Mouse (Mus musculus): ENCODE data around the gene Chtop. TPM values are rescaled to one million over a fixed set of nuclear protein-coding genes. Genes with fewer than 3 reads are reported as not detected.
A peak's percentile ranks its signal among the peaks of the same experiment; 100 is the strongest.

The Chtop gene
- polyA plus RNA-seq, 1 experiment from 2014 or later, result 202 TPM

GRCm38 (mm10) chr3:90531713-90532112 is 22.4 kb upstream of the Chtop start:
- WGBS, result 80% methylated on average over 5 of the region's 5 CpGs
- no peak for ATAC-seq
- H3K27ac ChIP-seq (ENCODE audit: low read length), result no peak overlapping the region
- H3K4me3 ChIP-seq (replicated peaks; ENCODE audit: low read length), result no peak overlapping the region
- H3K27me3 ChIP-seq (replicated peaks; ENCODE audit: control insufficient read depth, insufficient read depth, low read length), result no peaks in the 10 kb centered on the region
- no peak overlapping the region for H3K9ac ChIP-seq (replicated peaks; ENCODE audit: low read depth, low read length)
- H3K36me3 ChIP-seq (ENCODE audit: control insufficient read depth, insufficient read depth), result no peaks in the 10 kb centered on the region
- H3K9me3 ChIP-seq (ENCODE audit: control insufficient read depth, low read length), result no peaks in the 10 kb centered on the region
- H3K4me2 ChIP-seq (ENCODE audit: low read length), result no peak overlapping the region
- no peaks in the 10 kb centered on the region for H3K4me1 ChIP-seq (replicated peaks; ENCODE audit: control insufficient read depth, insufficient read depth, low read length)

DNA sequence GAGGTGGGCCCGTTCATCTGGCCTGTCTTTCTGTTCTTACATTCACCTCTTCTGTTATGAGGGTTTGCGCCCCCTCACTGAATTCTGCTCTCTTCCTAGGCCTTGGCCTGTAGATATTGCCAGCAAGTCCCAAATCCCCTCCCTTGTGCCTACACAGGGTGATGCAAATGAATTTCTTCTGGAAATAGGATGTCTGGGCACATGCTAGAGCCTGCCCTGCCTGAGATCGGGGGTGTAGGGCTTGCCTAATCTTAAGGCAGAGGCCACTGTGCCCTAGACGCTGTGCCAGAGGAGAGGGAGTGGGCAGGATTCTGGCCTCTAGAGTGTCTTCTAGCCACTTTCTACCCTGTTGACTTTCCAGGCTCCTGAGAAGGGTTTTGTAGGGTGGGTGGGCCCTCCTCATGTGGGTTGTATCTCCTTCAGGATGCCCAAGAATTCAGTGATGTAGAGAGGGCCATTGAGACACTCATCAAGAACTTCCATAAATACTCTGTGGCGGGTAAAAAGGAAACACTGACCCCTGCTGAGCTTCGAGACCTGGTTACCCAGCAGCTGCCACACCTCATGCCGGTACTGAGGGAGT is 18.1 kb upstream of the Chtop start:
- no peaks in the 10 kb centered on the region for H3K27me3 ChIP-seq (replicated peaks; ENCODE audit: control insufficient read depth, insufficient read depth, low read length)
- H3K9me3 ChIP-seq (ENCODE audit: control insufficient read depth, low read length), result no peaks in the 10 kb centered on the region
- H3K9ac ChIP-seq (replicated peaks; ENCODE audit: low read depth, low read length), result no peak overlapping the region
- H3K36me3 ChIP-seq (ENCODE audit: control insufficient read depth, insufficient read depth), result no peaks in the 10 kb centered on the region
- H3K27ac ChIP-seq (ENCODE audit: low read length), result no peak overlapping the region
- H3K4me2 ChIP-seq (ENCODE audit: low read length), result no peak overlapping the region
- H3K4me3 ChIP-seq (replicated peaks; ENCODE audit: low read length), result no peak overlapping the region
- ATAC-seq, result no peak
- 91% methylated on average over 7 of the region's 7 CpGs for WGBS
- no peaks in the 10 kb centered on the region for H3K4me1 ChIP-seq (replicated peaks; ENCODE audit: control insufficient read depth, insufficient read depth, low read length)

- Histone ChIP-seq H3K9ac (replicated peaks; ENCODE audit: low read depth, low read length) (no peak within 1 kb of the TSS), H3K27me3 (replicated peaks; ENCODE audit: control insufficient read depth, insufficient read depth, low read length) (no peaks in the 10 kb centered on the region), H3K9me3 (ENCODE audit: control insufficient read depth, low read length) (no peaks in the 10 kb centered on the region), H3K27ac (ENCODE audit: low read length) (no peak within 1 kb of the TSS), H3K4me1 (replicated peaks; ENCODE audit: control insufficient read depth, insufficient read depth, low read length) (no peaks in the 10 kb centered on the region), H3K36me3 (ENCODE audit: control insufficient read depth, insufficient read depth) (no peaks in the 10 kb centered on the region), H3K4me3 (replicated peaks; ENCODE audit: low read length) (no peak within 1 kb of the TSS), H3K4me2 (ENCODE audit: low read length) (no peak within 1 kb of the TSS)
- no peak for ATAC-seq
- 75% methylated on average over 5 of the region's 5 CpGs for WGBS
Observed at GRCm38 (mm10) chr3:90526580-90526979, 17.3 kb upstream of the Chtop start, which contains the start of gene S100a14. Gene S100a14 (plus strand): TSS chr3:90526856.

- Histone ChIP-seq H3K9ac (replicated peaks; ENCODE audit: low read depth, low read length) (no peak overlapping the region), H3K9me3 (ENCODE audit: control insufficient read depth, low read length) (no peaks in the 10 kb centered on the region), H3K4me3 (replicated peaks; ENCODE audit: low read length) (no peak overlapping the region), H3K27me3 (replicated peaks; ENCODE audit: control insufficient read depth, insufficient read depth, low read length) (no peaks in the 10 kb centered on the region), H3K36me3 (ENCODE audit: control insufficient read depth, insufficient read depth) (no peaks in the 10 kb centered on the region), H3K27ac (ENCODE audit: low read length) (no peak overlapping the region), H3K4me1 (replicated peaks; ENCODE audit: control insufficient read depth, insufficient read depth, low read length) (no peaks in the 10 kb centered on the region), H3K4me2 (ENCODE audit: low read length) (no peak overlapping the region)
- 81% methylated on average over 2 of the region's 2 CpGs for WGBS
- no peak for ATAC-seq
Observed at GRCm38 (mm10) chr3:90526076-90526475, 16.8 kb upstream of the Chtop start.

DNA sequence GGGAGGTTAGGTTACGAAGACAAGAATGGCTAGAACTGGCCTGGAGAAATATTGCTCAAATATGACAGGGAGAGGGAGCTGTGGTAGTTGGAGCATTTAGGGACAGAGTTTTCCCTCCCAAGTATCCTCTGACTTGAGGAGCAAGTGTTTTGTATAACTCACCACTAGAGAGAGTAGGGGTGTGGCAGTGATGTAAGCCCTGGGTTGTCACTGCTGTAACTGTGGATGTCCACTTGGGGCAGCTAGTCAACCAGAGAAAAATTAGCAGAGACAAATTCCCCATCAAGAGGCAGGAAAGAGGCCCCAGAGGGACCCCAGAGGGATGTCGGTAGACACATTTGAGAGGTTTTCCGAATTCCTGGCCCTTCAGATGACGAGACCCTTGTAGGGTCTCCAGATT is 16.1 kb upstream of the Chtop start:
- ATAC-seq, result no peak
- 73% methylated on average over 4 of the region's 4 CpGs for WGBS

GRCm38 (mm10) chr3:90517711-90518110 is 8.4 kb upstream of the Chtop start:
- H3K4me3 ChIP-seq (replicated peaks; ENCODE audit: low read length), result no peak overlapping the region
- peaks cover 10% of the 10 kb centered on the region for H3K27me3 ChIP-seq (replicated peaks; ENCODE audit: control insufficient read depth, insufficient read depth, low read length)
- H3K9me3 ChIP-seq (ENCODE audit: control insufficient read depth, low read length), result no peaks in the 10 kb centered on the region
- ATAC-seq, result no peak
- no peaks in the 10 kb centered on the region for H3K36me3 ChIP-seq (ENCODE audit: control insufficient read depth, insufficient read depth)
- WGBS, result 87% methylated on average over 4 of the region's 4 CpGs
- H3K4me1 ChIP-seq (replicated peaks; ENCODE audit: control insufficient read depth, insufficient read depth, low read length), result peaks cover 8% of the 10 kb centered on the region; the same call in 1 of the 2 replicates
- H3K4me2 ChIP-seq (ENCODE audit: low read length), result no peak overlapping the region
- H3K27ac ChIP-seq (ENCODE audit: low read length), result no peak overlapping the region
- H3K9ac ChIP-seq (replicated peaks; ENCODE audit: low read depth, low read length), result no peak overlapping the region

More for the DNA sequence above, 16.1 kb upstream of the Chtop start:
- no peaks in the 10 kb centered on the region for H3K9me3 ChIP-seq (ENCODE audit: control insufficient read depth, low read length)
- H3K9ac ChIP-seq (replicated peaks; ENCODE audit: low read depth, low read length), result no peak overlapping the region
- no peaks in the 10 kb centered on the region for H3K36me3 ChIP-seq (ENCODE audit: control insufficient read depth, insufficient read depth)
- H3K4me2 ChIP-seq (ENCODE audit: low read length), result no peak overlapping the region
- no peak overlapping the region for H3K27ac ChIP-seq (ENCODE audit: low read length)
- H3K27me3 ChIP-seq (replicated peaks; ENCODE audit: control insufficient read depth, insufficient read depth, low read length), result no peaks in the 10 kb centered on the region
- H3K4me3 ChIP-seq (replicated peaks; ENCODE audit: low read length), result no peak overlapping the region
- H3K4me1 ChIP-seq (replicated peaks; ENCODE audit: control insufficient read depth, insufficient read depth, low read length), result no peaks in the 10 kb centered on the region

DNA sequence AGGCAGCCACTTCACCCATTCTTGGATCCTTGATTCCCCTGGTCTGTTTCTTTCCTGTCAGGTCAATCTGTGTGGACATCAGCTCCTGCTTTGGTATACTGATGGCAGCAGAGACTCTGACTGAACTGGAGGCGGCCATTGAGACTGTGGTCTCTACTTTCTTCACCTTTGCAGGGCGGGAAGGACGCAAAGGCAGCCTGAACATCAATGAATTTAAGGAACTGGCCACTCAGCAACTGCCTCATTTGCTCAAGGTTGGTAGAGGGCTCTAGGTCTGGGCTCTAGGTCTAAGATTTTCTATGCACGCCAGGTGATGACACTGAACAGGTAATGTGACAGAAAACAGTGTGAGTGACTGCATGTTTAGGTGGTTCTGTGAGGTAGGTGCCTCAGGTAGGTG is 6.5 kb upstream of the Chtop start:
- ATAC-seq, result no peak
- H3K9me3 ChIP-seq (ENCODE audit: control insufficient read depth, low read length), result no peaks in the 10 kb centered on the region
- peaks cover 8% of the 10 kb centered on the region; the same call in 1 of the 2 replicates for H3K4me1 ChIP-seq (replicated peaks; ENCODE audit: control insufficient read depth, insufficient read depth, low read length)
- H3K4me2 ChIP-seq (ENCODE audit: low read length), result no peak overlapping the region
- 94% methylated on average over 4 of the region's 4 CpGs for WGBS
- H3K4me3 ChIP-seq (replicated peaks; ENCODE audit: low read length), result no peak overlapping the region
- no peaks in the 10 kb centered on the region for H3K36me3 ChIP-seq (ENCODE audit: control insufficient read depth, insufficient read depth)
- H3K27ac ChIP-seq (ENCODE audit: low read length), result no peak overlapping the region
- H3K27me3 ChIP-seq (replicated peaks; ENCODE audit: control insufficient read depth, insufficient read depth, low read length), result peaks cover 10% of the 10 kb centered on the region
- no peak overlapping the region for H3K9ac ChIP-seq (replicated peaks; ENCODE audit: low read depth, low read length)

- WGBS, result 37% methylated on average over 1 of the region's 1 CpGs
- Histone ChIP-seq H3K4me2 (ENCODE audit: low read length) (peak overlapping the region; percentile 57), H3K9me3 (ENCODE audit: control insufficient read depth, low read length) (no peaks in the 10 kb centered on the region), H3K27ac (ENCODE audit: low read length) (no peak overlapping the region), H3K4me1 (replicated peaks; ENCODE audit: control insufficient read depth, insufficient read depth, low read length) (peaks cover 8% of the 10 kb centered on the region; the same call in 1 of the 2 replicates), H3K27me3 (replicated peaks; ENCODE audit: control insufficient read depth, insufficient read depth, low read length) (peaks cover 10% of the 10 kb centered on the region), H3K36me3 (ENCODE audit: control insufficient read depth, insufficient read depth) (no peaks in the 10 kb centered on the region), H3K4me3 (replicated peaks; ENCODE audit: low read length) (peak overlapping the region; percentile 26), H3K9ac (replicated peaks; ENCODE audit: low read depth, low read length) (no peak overlapping the region)
- ATAC-seq, result no peak
Observed at GRCm38 (mm10) chr3:90515242-90515641, 5.9 kb upstream of the Chtop start.

DNA sequence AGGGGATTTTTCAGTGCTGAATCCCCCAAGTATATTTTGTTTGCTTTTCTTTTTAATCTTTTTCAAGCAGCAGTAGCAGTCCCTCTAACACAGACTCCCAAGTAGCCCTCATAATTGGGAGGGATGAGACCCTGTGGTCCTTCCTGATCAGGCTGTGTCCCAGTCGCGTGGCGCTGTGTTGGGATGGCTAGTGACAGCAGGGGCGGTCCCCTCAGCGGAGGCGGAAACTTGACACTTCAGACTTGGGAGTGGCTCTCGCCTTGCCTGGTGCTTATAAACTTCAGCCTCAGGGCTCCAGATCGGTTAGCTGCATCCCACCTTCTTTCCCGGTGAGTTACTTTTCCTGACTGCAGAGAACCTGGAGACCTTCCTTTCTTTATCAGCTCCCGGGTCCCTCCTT is 5.4 kb upstream of the Chtop start:
- 2% methylated on average over 10 of the region's 10 CpGs for WGBS
- ATAC-seq, result peak; percentile 63

More for the DNA sequence above, 5.4 kb upstream of the Chtop start:
- Histone ChIP-seq H3K9ac (replicated peaks; ENCODE audit: low read depth, low read length) (peak overlapping the region; percentile 36; the same call in 1 of the 2 replicates), H3K9me3 (ENCODE audit: control insufficient read depth, low read length) (no peaks in the 10 kb centered on the region), H3K27me3 (replicated peaks; ENCODE audit: control insufficient read depth, insufficient read depth, low read length) (peaks cover 10% of the 10 kb centered on the region), H3K36me3 (ENCODE audit: control insufficient read depth, insufficient read depth) (no peaks in the 10 kb centered on the region), H3K4me3 (replicated peaks; ENCODE audit: low read length) (peak overlapping the region; percentile 26), H3K27ac (ENCODE audit: low read length) (no peak overlapping the region), H3K4me2 (ENCODE audit: low read length) (peak overlapping the region; percentile 57), H3K4me1 (replicated peaks; ENCODE audit: control insufficient read depth, insufficient read depth, low read length) (peaks cover 9% of the 10 kb centered on the region; the same call in 1 of the 2 replicates)
